Mouse (Mus musculus) CH12.LX (cell line): Measurements from ENCODE around the gene Glis1.

Experiments
- JUND ChIP-seq: conservative IDR thresholded peaks from 2 replicates; pipeline ENCODE4 v1.6.1; 2011; ENCODE audit warnings: low read depth, low read length, improper control_type of control experiment
- MAFK ChIP-seq: IDR thresholded peaks from 2 replicates; pipeline ENCODE4 v1.6.1; 2011; ENCODE audit warnings: low read length, improper control_type of control experiment; ENCODE audit not compliant: insufficient replicate concordance
- NRF1 ChIP-seq: IDR thresholded peaks from 2 replicates; pipeline ENCODE4 v1.6.1; 2014; ENCODE audit warnings: low read depth, mild to moderate bottlenecking, inconsistent platforms, low read length, improper control_type of control experiment, moderate library complexity
- POLR2A ChIP-seq: IDR thresholded peaks from 2 replicates; pipeline ENCODE4 v1.6.1; 2011; ENCODE audit warnings: low read depth, mild to moderate bottlenecking, improper control_type of control experiment, low read length
- ZC3H11A ChIP-seq: IDR thresholded peaks from 2 replicates; pipeline ENCODE4 v1.6.1; 2012; ENCODE audit warnings: low read depth, mild to moderate bottlenecking, inconsistent platforms, low read length, improper control_type of control experiment

DNA sequence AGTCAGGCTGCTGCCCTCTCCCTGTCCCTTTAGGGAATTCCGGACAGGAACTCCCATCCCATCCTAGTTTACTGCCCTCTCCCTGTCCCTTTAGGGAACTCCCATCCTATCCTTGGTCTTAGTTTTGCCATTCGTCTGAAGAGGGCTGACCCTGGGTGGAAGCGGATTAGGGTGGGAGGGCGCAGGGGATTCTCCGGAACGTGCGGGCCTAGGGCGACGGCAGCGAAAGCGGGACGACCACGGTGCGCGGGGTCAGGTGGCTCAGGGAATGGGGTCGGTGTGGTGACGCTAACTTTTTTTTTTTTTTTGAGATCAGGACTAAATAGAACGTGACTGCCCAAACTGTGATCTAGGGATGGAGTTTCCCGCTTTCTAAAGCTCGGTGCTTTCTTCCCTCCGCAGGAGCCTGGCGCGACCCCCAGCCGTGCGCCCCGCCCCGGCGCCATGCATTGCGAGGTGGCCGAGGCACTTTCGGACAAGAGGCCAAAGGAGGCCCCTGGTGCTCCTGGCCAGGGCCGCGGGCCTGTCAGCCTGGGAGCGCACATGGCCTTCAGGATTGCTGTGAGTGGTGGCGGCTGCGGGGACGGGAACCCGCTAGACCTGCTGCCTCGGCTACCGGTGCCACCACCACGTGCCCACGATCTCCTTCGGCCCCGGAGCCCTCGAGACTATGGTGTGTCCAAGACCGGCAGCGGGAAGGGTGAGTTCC lies 1.0 kb downstream of the Glis1 start:
- TF ChIP-seq NRF1 (no peak), POLR2A (no peak), MAFK (no peak), ZC3H11A (no peak), JUND (no peak)
